Mouse (Mus musculus): Measurements from ENCODE around the gene Dnajb14. TPM values are rescaled to one million over a fixed set of nuclear protein-coding genes. Genes with fewer than 3 reads are reported as not detected.

The Dnajb14 gene
- polyA plus RNA-seq, 1 experiment from 2014 or later: 5.3 TPM

DNA sequence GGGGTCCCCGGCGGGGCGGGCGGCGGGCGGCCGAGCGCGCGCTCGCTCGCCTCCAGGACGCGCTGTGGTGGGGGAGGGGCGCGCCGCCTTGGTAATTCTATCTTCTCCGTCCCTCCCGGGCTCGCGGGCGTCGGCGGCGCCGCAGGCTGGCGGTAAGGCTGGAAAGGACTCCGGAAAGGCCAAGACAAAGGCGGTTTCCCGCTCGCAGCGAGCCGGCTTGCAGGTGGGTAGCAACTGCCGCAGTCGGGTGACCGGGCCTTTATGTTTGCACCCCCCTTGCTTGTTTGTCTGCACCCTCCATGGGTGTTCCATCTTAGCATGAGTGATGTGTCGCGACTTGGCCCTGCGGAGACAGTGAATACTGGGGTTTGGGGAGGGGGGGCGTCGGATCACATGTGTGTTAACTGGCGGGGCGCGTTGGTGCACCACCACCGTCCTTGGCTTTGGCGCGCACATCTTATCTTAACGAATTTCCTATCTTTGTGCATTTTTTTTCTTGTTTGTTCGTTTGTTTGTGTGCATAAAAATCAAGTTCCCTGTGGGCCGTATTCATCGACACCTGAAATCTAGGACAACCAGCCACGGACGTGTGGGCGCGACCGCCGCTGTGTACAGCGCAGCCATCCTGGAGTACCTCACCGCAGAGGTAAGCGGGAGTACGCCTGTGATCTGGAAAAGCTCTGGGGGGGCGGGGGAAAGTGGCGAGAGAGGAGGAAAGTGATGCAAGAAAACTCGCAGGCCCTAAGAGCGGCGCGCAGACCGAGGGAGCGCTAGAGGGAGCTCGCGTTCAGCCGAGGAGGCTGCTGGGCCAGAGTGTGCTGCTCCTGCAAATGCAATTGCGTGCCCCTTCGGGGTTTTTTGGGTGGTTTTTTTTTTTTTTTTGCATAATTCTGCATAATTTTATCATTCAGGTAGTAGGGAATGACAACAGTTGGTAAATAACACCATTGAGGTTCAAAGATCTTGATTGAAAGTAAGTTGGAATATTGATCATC lies 2.2 kb upstream of the Dnajb14 start:
- H3K4me1 ChIP-seq: peaks cover 37% of the 10 kb centered on the region
- H3K36me3 ChIP-seq (replicated peaks): peaks cover 14% of the 10 kb centered on the region
- under 1% methylated on average over 74 of the region's 74 CpGs for WGBS
- H3K9me3 ChIP-seq: no peaks in the 10 kb centered on the region
- H3K27me3 ChIP-seq (ENCODE audit: poor library complexity, severe bottlenecking): no peaks in the 10 kb centered on the region
- peak overlapping the region; percentile 100 for H3K27ac ChIP-seq
- peak overlapping the region; percentile 83 for H3K4me3 ChIP-seq
- DNase-seq (ENCODE audit: extremely low spot score, low spot score): peak; percentile 88

DNA sequence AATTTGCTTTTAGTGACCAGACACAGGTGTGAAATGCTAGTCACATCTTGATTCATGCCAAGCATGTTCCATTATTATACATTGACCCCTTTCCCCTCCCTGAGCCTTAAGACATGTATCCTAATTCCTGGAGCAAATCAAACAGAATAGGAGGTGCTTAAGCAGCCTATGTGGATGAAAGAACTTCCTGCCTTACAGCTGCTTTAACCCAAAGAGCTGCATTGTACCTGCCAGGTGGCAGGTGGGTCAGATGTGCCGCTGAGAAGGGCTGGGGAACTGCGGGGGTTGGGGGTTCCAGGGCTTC lies 390 bp upstream of the Dnajb14 start:
- Histone ChIP-seq H3K36me3 (replicated peaks) (peaks cover 17% of the 10 kb centered on the region), H3K9me3 (no peaks in the 10 kb centered on the region), H3K27me3 (ENCODE audit: poor library complexity, severe bottlenecking) (no peaks in the 10 kb centered on the region), H3K4me3 (peak overlapping the region; percentile 75), H3K27ac (peak overlapping the region; percentile 95), H3K4me1 (peaks cover 37% of the 10 kb centered on the region)
- DNase-seq (ENCODE audit: extremely low spot score, low spot score): no peak
- WGBS: 0% methylated on average over 2 of the region's 2 CpGs

DNA sequence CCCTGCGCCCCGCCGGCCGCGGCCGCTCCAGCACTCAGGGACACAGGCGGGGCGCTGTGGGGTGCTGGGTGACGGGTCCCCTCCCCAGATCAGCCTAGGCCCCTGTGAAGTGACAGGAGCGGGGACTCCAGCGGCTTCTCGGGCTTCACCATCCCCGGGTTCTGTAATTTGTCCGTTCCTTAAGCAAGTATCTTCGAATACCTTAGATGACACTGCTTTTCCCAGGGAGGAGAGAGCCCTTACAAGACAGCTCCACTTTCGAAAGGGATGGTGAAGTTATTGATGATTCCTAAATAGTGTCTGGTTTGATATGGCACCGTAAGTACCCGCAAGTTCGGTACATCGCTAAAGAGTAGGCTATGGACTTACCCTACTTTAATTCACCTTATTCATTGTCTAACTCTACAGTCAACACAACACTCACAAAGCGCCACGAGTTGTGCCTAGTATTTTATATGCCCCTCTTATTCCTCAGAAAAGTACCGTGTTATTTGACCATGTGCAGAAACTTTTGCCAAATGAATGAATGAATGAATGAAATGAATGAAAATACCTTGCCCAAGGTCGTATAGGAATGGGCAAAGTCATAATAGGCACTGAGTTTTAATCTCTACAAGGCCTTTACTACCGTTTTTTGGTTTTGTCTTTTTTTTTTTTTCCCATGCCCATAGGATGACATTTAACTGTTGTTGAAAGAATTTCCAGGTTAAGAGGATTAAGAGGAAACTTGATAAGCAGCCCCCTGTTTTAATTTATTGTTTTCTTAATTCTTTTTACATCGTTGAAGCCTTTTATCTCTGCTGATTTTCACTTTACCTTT lies 829 bp downstream of the Dnajb14 start:
- 3% methylated on average over 26 of the region's 26 CpGs for WGBS

DNA sequence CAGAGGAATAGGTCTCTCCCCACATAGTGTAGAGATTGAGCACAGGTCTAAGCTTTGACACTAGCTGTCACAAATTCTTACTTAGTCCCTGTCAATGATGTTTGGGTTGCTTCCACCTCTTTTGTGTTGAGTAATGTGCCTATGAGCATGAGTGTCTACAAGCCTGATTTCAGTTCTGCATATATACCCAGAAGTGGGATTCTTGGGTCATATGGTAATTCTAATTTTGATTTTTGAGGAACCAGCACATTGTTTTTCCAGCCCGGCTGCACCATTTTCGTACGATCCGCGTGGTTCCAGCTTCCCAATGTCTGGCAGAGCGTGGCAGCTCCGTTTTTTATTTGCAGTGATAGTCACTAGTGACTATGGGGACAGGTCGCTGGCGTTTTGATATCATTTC lies 1.9 kb downstream of the Dnajb14 start:
- Histone ChIP-seq H3K4me1 (peaks cover 30% of the 10 kb centered on the region), H3K36me3 (replicated peaks) (peaks cover 17% of the 10 kb centered on the region), H3K27ac (no peak overlapping the region), H3K27me3 (ENCODE audit: poor library complexity, severe bottlenecking) (no peaks in the 10 kb centered on the region), H3K9me3 (no peaks in the 10 kb centered on the region), H3K4me3 (no peak overlapping the region)
- 91% methylated on average over 9 of the region's 9 CpGs for WGBS
- no peak for DNase-seq (ENCODE audit: extremely low spot score, low spot score)

More for the DNA sequence above, 829 bp downstream of the Dnajb14 start:
- H3K9me3 ChIP-seq: no peaks in the 10 kb centered on the region
- H3K4me1 ChIP-seq: peaks cover 36% of the 10 kb centered on the region
- no peak for DNase-seq (ENCODE audit: extremely low spot score, low spot score)
- no peaks in the 10 kb centered on the region for H3K27me3 ChIP-seq (ENCODE audit: poor library complexity, severe bottlenecking)
- peak overlapping the region; percentile 95 for H3K27ac ChIP-seq
- peaks cover 17% of the 10 kb centered on the region for H3K36me3 ChIP-seq (replicated peaks)
- H3K4me3 ChIP-seq: peak overlapping the region; percentile 75

DNA sequence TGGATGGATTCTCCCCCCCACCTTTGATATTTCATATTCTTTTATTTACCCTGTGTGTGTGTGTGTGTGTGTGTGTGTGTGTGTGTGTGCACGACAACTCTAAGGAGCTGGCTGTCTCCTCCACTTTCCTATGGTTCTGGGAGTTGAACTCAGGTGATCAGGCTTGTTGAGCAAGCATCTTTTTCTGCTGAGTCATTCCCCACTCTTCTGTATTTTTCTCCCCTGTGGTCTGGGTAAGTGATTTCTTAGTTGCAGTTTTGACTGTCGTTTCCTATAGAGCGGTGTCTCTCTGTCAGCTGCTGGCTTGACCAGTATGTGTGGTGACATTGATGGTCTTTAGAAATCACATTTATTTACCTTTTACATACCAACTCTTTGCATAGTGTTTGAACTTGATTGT lies 11.8 kb downstream of the Dnajb14 start:
- DNase-seq (ENCODE audit: extremely low spot score, low spot score): no peak
- no peak overlapping the region for H3K4me3 ChIP-seq
- 89% methylated on average over 3 of the region's 3 CpGs for WGBS
- no peaks in the 10 kb centered on the region for H3K27me3 ChIP-seq (ENCODE audit: poor library complexity, severe bottlenecking)
- H3K4me1 ChIP-seq: no peaks in the 10 kb centered on the region
- H3K9me3 ChIP-seq: peaks cover 5% of the 10 kb centered on the region; the same call in 1 of the 2 replicates
- no peak overlapping the region for H3K27ac ChIP-seq
- H3K36me3 ChIP-seq (replicated peaks): peaks cover 6% of the 10 kb centered on the region

DNA sequence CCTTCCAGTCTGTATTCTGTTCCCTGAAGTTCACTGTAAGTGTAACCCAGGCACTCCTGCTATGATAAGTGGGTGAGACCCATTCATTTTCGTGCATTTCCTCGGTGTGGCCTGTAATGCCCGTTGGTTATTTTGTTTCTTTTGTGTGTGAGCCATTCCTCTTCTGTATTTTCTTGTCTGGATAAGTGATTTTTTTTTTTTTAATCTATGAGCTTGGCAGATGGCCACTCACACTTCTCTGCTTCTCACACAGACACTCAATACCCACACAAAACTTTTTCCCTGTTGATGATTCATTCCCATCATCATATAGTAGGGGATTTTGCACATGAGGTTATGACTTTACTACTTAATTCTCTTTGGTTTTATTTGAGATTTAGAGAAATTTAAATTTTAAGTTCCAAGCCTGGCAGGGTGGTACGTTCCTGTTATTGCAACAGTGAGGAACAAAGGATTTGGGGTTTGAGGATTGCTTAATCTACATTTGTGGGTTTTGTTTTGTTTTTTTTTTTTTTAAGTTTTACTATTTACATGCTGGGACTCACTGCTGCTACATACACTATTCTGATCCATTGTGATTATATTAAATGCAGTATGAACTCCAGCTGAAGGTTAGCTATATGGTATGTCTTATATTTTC lies 12.8 kb downstream of the Dnajb14 start:
- Histone ChIP-seq H3K4me3 (no peak overlapping the region), H3K27me3 (ENCODE audit: poor library complexity, severe bottlenecking) (no peaks in the 10 kb centered on the region), H3K4me1 (no peaks in the 10 kb centered on the region), H3K27ac (no peak overlapping the region), H3K9me3 (peaks cover 5% of the 10 kb centered on the region; the same call in 1 of the 2 replicates), H3K36me3 (replicated peaks) (peaks cover 6% of the 10 kb centered on the region)
- 87% methylated on average over 4 of the region's 4 CpGs for whole genome bisulfite sequencing
- DNase-seq (ENCODE audit: extremely low spot score, low spot score): peak; percentile 9

DNA sequence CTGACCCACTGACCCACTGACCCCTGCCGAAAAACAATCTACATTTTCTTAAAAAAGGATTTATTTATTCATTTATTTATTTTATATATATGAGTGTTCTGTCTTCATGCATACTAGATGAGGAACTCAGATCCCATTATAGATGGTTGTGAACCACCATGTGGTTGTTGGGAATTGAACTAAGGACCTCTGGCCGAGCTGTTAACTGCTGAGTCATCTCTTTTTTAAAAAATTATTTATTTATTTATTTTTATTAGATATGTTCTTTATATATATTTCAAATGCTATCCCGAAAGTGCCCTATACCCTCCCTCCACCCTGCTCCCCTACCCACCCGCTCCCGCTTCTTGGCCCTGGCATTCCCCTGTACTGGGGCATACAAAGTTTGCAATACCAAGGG lies 13.6 kb downstream of the Dnajb14 start:
- Histone ChIP-seq H3K4me3 (no peak overlapping the region), H3K36me3 (replicated peaks) (peaks cover 6% of the 10 kb centered on the region), H3K9me3 (peaks cover 5% of the 10 kb centered on the region; the same call in 1 of the 2 replicates), H3K27me3 (ENCODE audit: poor library complexity, severe bottlenecking) (no peaks in the 10 kb centered on the region), H3K27ac (no peak overlapping the region), H3K4me1 (no peaks in the 10 kb centered on the region)
- WGBS: 91% methylated on average over 5 of the region's 5 CpGs
- no peak for DNase-seq (ENCODE audit: extremely low spot score, low spot score)

DNA sequence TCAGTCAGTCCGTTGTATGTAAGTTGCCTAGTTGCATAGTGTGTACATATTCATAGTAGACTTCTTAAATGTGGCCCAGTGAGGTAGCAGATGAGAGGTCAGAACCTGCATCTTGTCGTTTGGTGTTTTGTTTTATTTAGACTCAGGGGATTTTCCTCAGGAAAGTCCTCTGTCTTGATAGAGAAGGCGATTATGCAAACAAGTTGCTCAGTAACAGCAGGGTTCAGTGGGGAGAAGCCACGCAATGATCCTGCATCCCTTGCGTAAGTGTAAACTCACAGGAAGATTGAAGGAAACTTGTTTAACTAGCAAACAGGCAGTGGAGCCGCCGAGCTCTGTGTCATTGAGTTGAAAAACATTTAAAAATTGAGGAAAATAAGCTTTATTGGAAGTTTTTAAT lies 20.5 kb downstream of the Dnajb14 start:
- H3K4me1 ChIP-seq: peaks cover 6% of the 10 kb centered on the region; the same call in 1 of the 2 replicates

DNA sequence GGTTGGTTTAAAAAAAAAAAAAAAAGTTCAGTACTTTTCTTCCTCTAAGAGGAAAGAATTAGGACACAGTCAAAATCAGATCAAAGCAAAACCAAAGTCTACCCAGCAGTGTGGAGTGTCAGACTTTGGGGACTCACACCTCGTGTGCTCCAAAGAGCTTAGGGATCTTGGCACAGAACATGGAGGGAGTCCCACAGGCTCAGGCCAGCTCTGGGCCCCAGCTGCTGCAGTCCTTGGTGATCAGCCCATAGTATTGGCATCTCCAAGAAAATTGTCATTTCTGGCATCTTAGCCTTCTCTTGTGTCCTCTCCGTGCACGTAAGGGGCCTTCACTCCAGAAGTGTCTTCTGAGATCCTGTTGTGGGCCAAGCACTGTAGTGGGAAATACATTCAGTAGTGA lies 23.6 kb downstream of the Dnajb14 start:
- no peak overlapping the region for H3K4me3 ChIP-seq
- peaks cover 6% of the 10 kb centered on the region; the same call in 1 of the 2 replicates for H3K4me1 ChIP-seq
- H3K36me3 ChIP-seq (replicated peaks): peaks cover 52% of the 10 kb centered on the region
- H3K27ac ChIP-seq: no peak overlapping the region
- 0 out of 2 replicates have a peak, but pooled peaks cover 5% of the 10 kb centered on the region for H3K9me3 ChIP-seq
- no peaks in the 10 kb centered on the region for H3K27me3 ChIP-seq (ENCODE audit: poor library complexity, severe bottlenecking)
- 86% methylated on average over 3 of the region's 3 CpGs for WGBS
- DNase-seq (ENCODE audit: extremely low spot score, low spot score): no peak

More for the DNA sequence above, 20.5 kb downstream of the Dnajb14 start:
- H3K36me3 ChIP-seq (replicated peaks): peaks cover 31% of the 10 kb centered on the region
- no peak for DNase-seq (ENCODE audit: extremely low spot score, low spot score)
- no peak overlapping the region for H3K27ac ChIP-seq
- H3K9me3 ChIP-seq: 0 out of 2 replicates have a peak, but pooled peaks cover 2% of the 10 kb centered on the region
- H3K27me3 ChIP-seq (ENCODE audit: poor library complexity, severe bottlenecking): no peaks in the 10 kb centered on the region
- WGBS: 80% methylated on average over 7 of the region's 7 CpGs
- no peak overlapping the region for H3K4me3 ChIP-seq

DNA sequence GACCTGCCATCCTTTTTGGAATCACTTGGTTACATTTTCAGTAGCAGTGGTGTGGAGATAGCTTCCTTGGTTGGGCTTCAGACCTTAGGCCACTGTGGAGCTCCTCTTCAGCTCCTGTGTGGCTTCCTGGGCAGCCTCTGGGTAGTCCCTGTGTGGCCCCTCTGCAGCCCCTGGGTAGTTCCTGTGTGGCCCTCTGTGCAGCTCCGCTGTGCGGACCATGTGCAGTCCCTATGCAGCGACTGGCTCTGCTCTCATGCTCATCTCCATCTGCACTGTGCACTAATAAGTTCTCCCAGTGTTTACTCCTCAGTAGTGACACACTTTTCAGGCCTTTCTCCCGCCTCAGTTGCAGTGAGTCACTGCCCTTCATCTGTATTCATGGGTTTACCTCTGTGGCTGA lies 24.6 kb downstream of the Dnajb14 start:
- H3K4me1 ChIP-seq: peaks cover 6% of the 10 kb centered on the region; the same call in 1 of the 2 replicates
- 91% methylated on average over 4 of the region's 4 CpGs for WGBS
- H3K36me3 ChIP-seq (replicated peaks): peaks cover 52% of the 10 kb centered on the region
- 0 out of 2 replicates have a peak, but pooled peaks cover 5% of the 10 kb centered on the region for H3K9me3 ChIP-seq
- H3K27ac ChIP-seq: no peak overlapping the region
- DNase-seq (ENCODE audit: extremely low spot score, low spot score): no peak
- H3K27me3 ChIP-seq (ENCODE audit: poor library complexity, severe bottlenecking): no peaks in the 10 kb centered on the region
- no peak overlapping the region for H3K4me3 ChIP-seq

DNA sequence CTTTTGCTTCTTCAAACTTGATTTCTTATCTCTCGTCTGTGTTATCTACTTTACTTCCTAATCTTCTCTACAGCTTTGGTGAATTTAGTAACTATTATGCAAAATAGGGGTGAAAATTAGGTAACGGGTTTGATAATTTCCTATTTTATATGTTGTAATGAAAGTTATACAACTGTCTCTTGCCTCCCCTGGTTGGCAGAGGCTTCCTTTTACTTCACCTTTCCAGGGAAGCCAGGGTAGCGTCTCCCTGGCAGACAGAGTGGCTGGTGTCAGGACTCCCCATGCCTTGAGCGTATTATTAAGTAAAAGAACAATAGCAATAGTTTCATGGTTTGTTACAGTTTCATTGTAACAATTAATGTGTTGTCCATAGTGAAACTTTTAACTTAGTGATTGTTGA lies 26.3 kb downstream of the Dnajb14 start:
- 86% methylated on average over 4 of the region's 4 CpGs for WGBS
- peaks cover 57% of the 10 kb centered on the region for H3K36me3 ChIP-seq (replicated peaks)
- no peak overlapping the region for H3K4me3 ChIP-seq
- H3K9me3 ChIP-seq: 0 out of 2 replicates have a peak, but pooled peaks cover 5% of the 10 kb centered on the region
- H3K27me3 ChIP-seq (ENCODE audit: poor library complexity, severe bottlenecking): no peaks in the 10 kb centered on the region
- H3K27ac ChIP-seq: no peak overlapping the region
- H3K4me1 ChIP-seq: no peaks in the 10 kb centered on the region
- no peak for DNase-seq (ENCODE audit: extremely low spot score, low spot score)

DNA sequence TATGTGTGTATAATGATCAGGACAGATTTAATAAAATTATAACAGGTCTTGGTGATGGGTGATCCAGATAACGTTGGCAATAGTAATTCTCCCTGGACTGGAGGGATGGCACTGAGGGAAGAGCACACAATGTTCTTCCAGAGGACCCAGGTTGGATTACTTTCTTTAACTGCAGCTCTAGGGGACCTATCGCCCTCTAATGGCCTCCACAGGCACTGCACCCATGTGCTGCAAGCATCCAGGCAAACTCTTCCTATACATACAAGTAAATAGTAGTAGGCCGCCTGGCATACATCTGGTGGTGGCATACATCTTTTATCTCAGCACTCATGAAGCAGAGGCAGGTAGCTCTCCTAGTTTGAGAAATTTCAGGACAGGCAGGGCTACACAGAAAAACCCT lies 27.7 kb downstream of the Dnajb14 start:
- Histone ChIP-seq H3K9me3 (0 out of 2 replicates have a peak, but pooled peaks cover 3% of the 10 kb centered on the region), H3K27ac (no peak overlapping the region), H3K4me1 (no peaks in the 10 kb centered on the region), H3K36me3 (replicated peaks) (peaks cover 43% of the 10 kb centered on the region), H3K4me3 (no peak overlapping the region), H3K27me3 (ENCODE audit: poor library complexity, severe bottlenecking) (no peaks in the 10 kb centered on the region)
- DNase-seq (ENCODE audit: extremely low spot score, low spot score): no peak
- 94% methylated on average over 3 of the region's 3 CpGs for WGBS
